Mouse (Mus musculus) ovary, postnatal 10 days (tissue): ENCODE results near the gene Cxcl15.
"Not testable (repeated sequence)": the region's sequence is repeated elsewhere in the genome, so short reads cannot be mapped to it uniquely, and the experiment has no call there.

Source experiments
- DNase-seq: peaks from one replicate; pipeline ENCODE4 v3.0.0; 2022; ENCODE audit warnings: low spot score

The Cxcl15 gene

GRCm38 (mm10) chr5:90790074-90790502 is 4.2 kb upstream of the Cxcl15 start:
- DNase-seq = no peak

- DNase-seq = not testable (repeated sequence)
Measured at GRCm38 (mm10) chr5:90795392-90795791, 1.1 kb downstream of the Cxcl15 start.

GRCm38 (mm10) chr5:90804574-90804973 is 10.2 kb downstream of the Cxcl15 start:
- no peak for DNase-seq

GRCm38 (mm10) chr5:90806050-90806449 is 11.7 kb downstream of the Cxcl15 start:
- no peak for DNase-seq

GRCm38 (mm10) chr5:90807176-90807950 is 13.0 kb downstream of the Cxcl15 start:
- no peak for DNase-seq

GRCm38 (mm10) chr5:90819756-90820155 is 25.4 kb downstream of the Cxcl15 start:
- no peak for DNase-seq

- no peak for DNase-seq
Measured at GRCm38 (mm10) chr5:90832145-90832767, 37.9 kb downstream of the Cxcl15 start.

- DNase-seq = no peak
Measured at GRCm38 (mm10) chr5:90832768-90833388, 38.5 kb downstream of the Cxcl15 start.

- no peak for DNase-seq
Measured at GRCm38 (mm10) chr5:90834436-90834835, 40.1 kb downstream of the Cxcl15 start.

- DNase-seq = no peak
Measured at GRCm38 (mm10) chr5:90838582-90838981, 44.2 kb downstream of the Cxcl15 start.

- DNase-seq = no peak
Measured at GRCm38 (mm10) chr5:90840902-90841869, 46.9 kb downstream of the Cxcl15 start.

GRCm38 (mm10) chr5:90843891-90844290 is 49.6 kb downstream of the Cxcl15 start:
- DNase-seq = no peak

GRCm38 (mm10) chr5:90850096-90850495 is 55.8 kb downstream of the Cxcl15 start:
- DNase-seq = not testable (repeated sequence)

GRCm38 (mm10) chr5:90851391-90851790 is 57.1 kb downstream of the Cxcl15 start:
- DNase-seq = not testable (repeated sequence)
